Mouse (Mus musculus) E14TG2a.4 (cell line): ENCODE measurements around the gene Prss53.

ENCODE experiments used
- CTCF ChIP-seq: conservative IDR thresholded peaks from 2 replicates; pipeline ENCODE4 v1.5.1; 2014; ENCODE audit warnings: low read length
- NANOG ChIP-seq: IDR thresholded peaks from 2 replicates; pipeline ENCODE4 v1.6.1; 2014; ENCODE audit warnings: borderline replicate concordance, low read length, mixed read lengths
- POU5F1 ChIP-seq: IDR thresholded peaks from 2 replicates; pipeline ENCODE4 v1.6.1; 2014; ENCODE audit warnings: low read length, borderline replicate concordance

DNA sequence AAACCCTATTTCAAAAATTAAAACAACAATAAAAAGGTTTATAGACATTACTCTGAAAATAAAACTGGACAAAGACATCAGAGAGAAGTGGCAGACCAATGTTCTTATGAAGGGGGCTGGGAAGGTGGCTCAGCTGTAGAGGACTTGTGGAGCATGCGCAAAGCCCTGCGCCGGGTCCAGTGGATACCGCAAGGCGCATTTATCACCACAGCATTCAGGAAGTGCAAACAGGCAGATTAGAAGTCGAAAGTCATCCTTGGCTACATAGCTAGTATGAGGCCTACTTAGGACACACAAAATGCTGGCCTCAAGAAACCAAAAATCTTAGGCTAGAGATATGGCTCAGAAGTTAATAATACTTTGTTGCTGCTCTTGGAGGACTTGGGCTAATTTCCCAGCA, 32.5 kb downstream of the Prss53 start:
- TF ChIP-seq CTCF (no peak), POU5F1 (no peak), NANOG (no peak)
